Mouse (Mus musculus) frontal cortex, adult 2 months (tissue): ENCODE data around the gene Trpv5. TPM values are rescaled to one million over a fixed set of nuclear protein-coding genes. Genes with fewer than 3 reads are reported as not detected.

Source experiments
- DNase-seq, 2 experiments: peaks; one replicate each; pipeline ENCODE4 v3.0.0; 2022; ENCODE audit warnings: low spot score in 1 of 2; ENCODE audit errors: extremely low spot score in 1 of 2
- polyA plus RNA-seq: library from polyadenylated mRNA; depleted of rRNA; stranded (reverse); fragments of >200 nt; gene quantifications from 2 replicates; pipeline ENCODE4 v1.2.3, GENCODE M21; 2012; rRNA removed

Trpv5 gene
- not detected in 2 replicates for polyA plus RNA-seq

- no peak for DNase-seq
These were observed at the start of gene Trpv5 for GRCm38 (mm10) chr6:41680669-41681068. Gene Trpv5, minus strand, starts transcription at chr6:41680769.

GRCm38 (mm10) chr6:41727989-41728609 is 47.5 kb upstream of the Trpv5 start:
- DNase-seq = no peak

GRCm38 (mm10) chr6:41721430-41721829 is 40.9 kb upstream of the Trpv5 start:
- no peak for DNase-seq

- no peak for DNase-seq
These were observed 29.7 kb upstream of the Trpv5 start for GRCm38 (mm10) chr6:41710281-41710680.

- no peak for DNase-seq
These were observed 25.7 kb upstream of the Trpv5 start for GRCm38 (mm10) chr6:41706275-41706674.

- no peak for DNase-seq
These were observed 23.6 kb upstream of the Trpv5 start, which contains the start of gene Kel for GRCm38 (mm10) chr6:41704123-41704522. Gene Kel, minus strand, starts transcription at chr6:41704339.

GRCm38 (mm10) chr6:41702928-41703327 is 22.4 kb upstream of the Trpv5 start:
- no peak for DNase-seq

- no peak for DNase-seq
These were observed 20.7 kb upstream of the Trpv5 start for GRCm38 (mm10) chr6:41701245-41701644.

GRCm38 (mm10) chr6:41694407-41694806 is 13.8 kb upstream of the Trpv5 start:
- DNase-seq = no peak

- DNase-seq = no peak
These were observed 11.6 kb upstream of the Trpv5 start for GRCm38 (mm10) chr6:41692200-41692599.

GRCm38 (mm10) chr6:41685596-41685995 is 5.0 kb upstream of the Trpv5 start:
- DNase-seq = no peak

- no peak for DNase-seq
These were observed 4.3 kb upstream of the Trpv5 start for GRCm38 (mm10) chr6:41684911-41685310.

- DNase-seq = no peak
These were observed 3.6 kb upstream of the Trpv5 start, which contains the start of gene Llcfc1 for GRCm38 (mm10) chr6:41684131-41684530. Gene Llcfc1, plus strand, starts transcription at chr6:41684431.

GRCm38 (mm10) chr6:41681656-41682055 is 1.1 kb upstream of the Trpv5 start:
- DNase-seq = no peak

- no peak for DNase-seq
These were observed 4.0 kb downstream of the Trpv5 start for GRCm38 (mm10) chr6:41676530-41676929.

- peak in 1 of 2 experiments; percentile 12 for DNase-seq
These were observed 18.2 kb downstream of the Trpv5 start for GRCm38 (mm10) chr6:41662320-41662719.

GRCm38 (mm10) chr6:41658487-41658886 is 22.1 kb downstream of the Trpv5 start:
- no peak for DNase-seq

- no peak for DNase-seq
These were observed 25.9 kb downstream of the Trpv5 start for GRCm38 (mm10) chr6:41654648-41655047.

- DNase-seq = no peak
These were observed 27.4 kb downstream of the Trpv5 start for GRCm38 (mm10) chr6:41653173-41653572.

GRCm38 (mm10) chr6:41646672-41647071 is 33.9 kb downstream of the Trpv5 start:
- DNase-seq = no peak

- no peak for DNase-seq
These were observed 34.3 kb downstream of the Trpv5 start for GRCm38 (mm10) chr6:41646220-41646619.

- DNase-seq = no peak
These were observed 37.3 kb downstream of the Trpv5 start for GRCm38 (mm10) chr6:41643227-41643626.

- DNase-seq = no peak
These were observed 37.8 kb downstream of the Trpv5 start for GRCm38 (mm10) chr6:41642765-41643164.
